Mouse (Mus musculus) intestine, embryonic 16.5 days (tissue): ENCODE measurements around the gene Sspn. TPM values are rescaled to one million over a fixed set of nuclear protein-coding genes. Genes with fewer than 3 reads are reported as not detected.

Source experiments
- ATAC-seq: fragments of 200-750 bp; cut with Nextera tagmentation; 2 replicates; pipeline ENCODE4 v1.8.0; 2017; ENCODE audit warnings: moderate TSS enrichment, moderate library complexity
- H3K27ac ChIP-seq: fragments of 300-500 bp; sonication (generic); 2 replicates; pipeline ENCODE4 v1.5.1; 2014; ENCODE audit warnings: mild to moderate bottlenecking, low read length
- H3K27me3 ChIP-seq: fragments of 300-500 bp; sonication (generic); replicated peaks from 2 replicates; pipeline ENCODE4 v1.6.1; 2014; ENCODE audit warnings: low read length, control low read depth, mixed read lengths; ENCODE audit not compliant: control insufficient read depth, insufficient read depth
- H3K36me3 ChIP-seq: fragments of 300-500 bp; sonication (generic); 2 replicates; pipeline ENCODE4 v1.6.1; 2014; ENCODE audit warnings: low read length, control low read depth; ENCODE audit not compliant: control insufficient read depth, insufficient read depth
- H3K4me1 ChIP-seq: fragments of 300-500 bp; sonication (generic); 2 replicates; pipeline ENCODE4 v1.6.1; 2014; ENCODE audit warnings: low read length, control low read depth, mixed read lengths; ENCODE audit not compliant: control insufficient read depth, insufficient read depth
- H3K4me2 ChIP-seq: fragments of 300-500 bp; sonication (generic); 2 replicates; pipeline ENCODE4 v1.6.1; 2014; ENCODE audit warnings: low read depth, low read length, control low read depth
- H3K4me3 ChIP-seq: fragments of 300-500 bp; sonication (generic); 2 replicates; pipeline ENCODE4 v1.5.1; 2014; ENCODE audit warnings: mild to moderate bottlenecking, low read length
- H3K9ac ChIP-seq: fragments of 300-500 bp; sonication (generic); 2 replicates; pipeline ENCODE4 v1.6.1; 2014; ENCODE audit warnings: low read depth, low read length
- H3K9me3 ChIP-seq: fragments of 300-500 bp; sonication (generic); 2 replicates; pipeline ENCODE4 v1.6.1; 2016; ENCODE audit warnings: low read length, control low read depth; ENCODE audit not compliant: control insufficient read depth
- WGBS: fragments of 180-500 bp; shearing (Covaris S2); extraction: QIAGEN DNeasy Blood & Tissue Kit; methylation state at CpG from one replicate; pipeline ENCODE4 v1.1.7; 2014; 5-methylcytosine and 5-hydroxymethylcytosine counted together
- polyA plus RNA-seq: library from polyadenylated mRNA; unstranded; fragments of >200 nt; fragmentation: Nextera tagmentation; extraction: Ambion mirVana; gene quantifications from 2 replicates; pipeline ENCODE4 v1.2.1, GENCODE M21; 2015

Gene Sspn
- polyA plus RNA-seq, 1 experiment from 2014 or later: 6.6 TPM

GRCm38 (mm10) chr6:145918236-145918635 is 13.2 kb upstream of the Sspn start:
- Histone ChIP-seq H3K9me3 (no peaks in the 10 kb centered on the region), H3K4me3 (no peak overlapping the region), H3K27me3 (0 out of 2 replicates have a peak, but pooled peaks cover 2% of the 10 kb centered on the region), H3K4me2 (no peak overlapping the region), H3K9ac (no peak overlapping the region), H3K4me1 (no peaks in the 10 kb centered on the region), H3K36me3 (no peaks in the 10 kb centered on the region), H3K27ac (no peak overlapping the region)
- WGBS: 69% methylated on average over 5 of the region's 5 CpGs
- ATAC-seq: no peak

- no peak for ATAC-seq
- no peak overlapping the region for H3K4me3 ChIP-seq
- no peak overlapping the region for H3K9ac ChIP-seq
- no peaks in the 10 kb centered on the region for H3K4me1 ChIP-seq
- no peaks in the 10 kb centered on the region for H3K36me3 ChIP-seq
- no peaks in the 10 kb centered on the region for H3K9me3 ChIP-seq
- H3K4me2 ChIP-seq: no peak overlapping the region
- no peak overlapping the region for H3K27ac ChIP-seq
- 84% methylated on average over 6 of the region's 6 CpGs for WGBS
- no peaks in the 10 kb centered on the region for H3K27me3 ChIP-seq
These were observed 7.8 kb upstream of the Sspn start for GRCm38 (mm10) chr6:145923594-145923993.

DNA sequence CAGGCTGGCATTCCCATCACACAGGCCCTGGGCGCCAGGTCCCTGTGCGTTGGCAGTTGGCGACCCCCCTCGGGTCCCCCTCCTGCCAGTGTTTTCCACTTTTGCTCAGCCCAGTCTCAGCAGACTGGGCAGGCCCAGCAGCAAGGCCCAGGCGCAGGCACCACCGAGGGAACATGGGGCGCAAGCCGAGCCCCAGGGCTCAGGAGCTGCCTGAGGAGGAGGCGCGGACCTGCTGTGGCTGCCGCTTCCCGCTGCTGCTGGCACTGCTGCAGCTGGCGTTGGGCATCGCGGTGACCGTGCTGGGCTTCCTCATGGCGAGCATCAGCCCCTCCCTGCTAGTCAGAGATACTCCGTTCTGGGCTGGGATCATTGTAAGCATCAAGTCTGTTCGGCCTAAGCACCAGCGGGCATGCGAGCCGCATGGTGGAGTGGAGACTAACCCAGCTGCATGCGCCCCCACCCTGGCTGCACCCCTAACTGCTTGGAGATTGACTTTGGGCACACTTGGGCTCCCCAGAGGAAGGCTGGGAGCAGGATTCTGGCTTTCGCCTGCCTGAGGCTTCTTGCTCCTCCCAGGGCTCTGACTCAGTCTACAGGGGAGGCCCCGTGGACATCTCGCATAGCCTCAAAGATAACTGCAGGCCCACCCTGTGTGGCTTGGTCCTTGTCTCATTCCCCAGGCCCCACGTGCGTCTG is 2.7 kb downstream of the Sspn start:
- no peaks in the 10 kb centered on the region for H3K9me3 ChIP-seq
- peak overlapping the region; percentile 50 for H3K4me3 ChIP-seq
- H3K27me3 ChIP-seq: no peaks in the 10 kb centered on the region
- H3K9ac ChIP-seq: peak overlapping the region; percentile 78
- H3K4me2 ChIP-seq: peak overlapping the region; percentile 76
- H3K27ac ChIP-seq: peak overlapping the region; percentile 77
- H3K4me1 ChIP-seq: peaks cover 6% of the 10 kb centered on the region; the same call in 1 of the 2 replicates
- no peaks in the 10 kb centered on the region for H3K36me3 ChIP-seq
- WGBS: 10% methylated on average over 28 of the region's 28 CpGs
- ATAC-seq: peak; percentile 93

- WGBS: 67% methylated on average over 9 of the region's 9 CpGs
- Histone ChIP-seq H3K9ac (peak overlapping the region; percentile 78), H3K9me3 (no peaks in the 10 kb centered on the region), H3K36me3 (no peaks in the 10 kb centered on the region), H3K27ac (peak overlapping the region; percentile 77), H3K4me1 (peaks cover 6% of the 10 kb centered on the region; the same call in 1 of the 2 replicates), H3K4me3 (peak overlapping the region; percentile 50), H3K4me2 (peak overlapping the region; percentile 76), H3K27me3 (no peaks in the 10 kb centered on the region)
- ATAC-seq: peak; percentile 34; the same call in 1 of the 2 replicates
These were observed 3.3 kb downstream of the Sspn start for GRCm38 (mm10) chr6:145934697-145935240.

DNA sequence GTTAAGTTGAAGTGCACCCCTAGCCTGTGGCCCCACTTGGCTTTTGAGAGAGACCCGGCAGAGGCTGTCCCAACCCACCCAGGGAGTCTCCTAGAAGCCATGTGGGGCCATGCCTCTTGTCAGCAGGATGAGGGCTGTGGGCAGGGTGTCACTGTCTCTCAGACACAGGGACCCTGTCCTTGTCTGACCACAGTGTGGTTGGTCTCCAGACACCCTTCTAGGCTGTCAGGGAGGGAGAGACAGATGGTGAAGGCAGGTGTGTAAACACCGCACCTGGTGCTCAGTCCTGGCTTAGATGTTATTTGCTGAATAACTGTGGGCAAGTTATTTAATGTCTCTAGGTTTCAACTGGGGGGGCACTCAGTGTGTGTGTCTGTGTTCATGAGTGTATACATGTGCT is 4.5 kb downstream of the Sspn start:
- Histone ChIP-seq H3K4me2 (no peak overlapping the region), H3K4me1 (peaks cover 6% of the 10 kb centered on the region; the same call in 1 of the 2 replicates), H3K4me3 (no peak overlapping the region), H3K9ac (no peak overlapping the region), H3K27me3 (no peaks in the 10 kb centered on the region), H3K9me3 (no peaks in the 10 kb centered on the region), H3K36me3 (no peaks in the 10 kb centered on the region), H3K27ac (no peak overlapping the region)
- ATAC-seq: no peak
- 75% methylated on average over 2 of the region's 2 CpGs for WGBS

- 85% methylated on average over 4 of the region's 4 CpGs for WGBS
- H3K9me3 ChIP-seq: no peaks in the 10 kb centered on the region
- no peaks in the 10 kb centered on the region for H3K27me3 ChIP-seq
- H3K9ac ChIP-seq: no peak overlapping the region
- ATAC-seq: no peak
- H3K4me2 ChIP-seq: no peak overlapping the region
- H3K27ac ChIP-seq: no peak overlapping the region
- H3K4me1 ChIP-seq: peaks cover 6% of the 10 kb centered on the region; the same call in 1 of the 2 replicates
- H3K36me3 ChIP-seq: no peaks in the 10 kb centered on the region
- no peak overlapping the region for H3K4me3 ChIP-seq
These were observed 5.1 kb downstream of the Sspn start for GRCm38 (mm10) chr6:145936511-145936910.

GRCm38 (mm10) chr6:145940852-145941251 is 9.4 kb downstream of the Sspn start:
- no peaks in the 10 kb centered on the region for H3K36me3 ChIP-seq
- H3K4me3 ChIP-seq: no peak overlapping the region
- H3K27ac ChIP-seq: no peak overlapping the region
- 78% methylated on average over 6 of the region's 6 CpGs for WGBS
- no peak for ATAC-seq
- H3K4me1 ChIP-seq: peaks cover 4% of the 10 kb centered on the region; the same call in 1 of the 2 replicates
- H3K9me3 ChIP-seq: no peaks in the 10 kb centered on the region
- no peak overlapping the region for H3K9ac ChIP-seq
- H3K27me3 ChIP-seq: no peaks in the 10 kb centered on the region
- H3K4me2 ChIP-seq: no peak overlapping the region

DNA sequence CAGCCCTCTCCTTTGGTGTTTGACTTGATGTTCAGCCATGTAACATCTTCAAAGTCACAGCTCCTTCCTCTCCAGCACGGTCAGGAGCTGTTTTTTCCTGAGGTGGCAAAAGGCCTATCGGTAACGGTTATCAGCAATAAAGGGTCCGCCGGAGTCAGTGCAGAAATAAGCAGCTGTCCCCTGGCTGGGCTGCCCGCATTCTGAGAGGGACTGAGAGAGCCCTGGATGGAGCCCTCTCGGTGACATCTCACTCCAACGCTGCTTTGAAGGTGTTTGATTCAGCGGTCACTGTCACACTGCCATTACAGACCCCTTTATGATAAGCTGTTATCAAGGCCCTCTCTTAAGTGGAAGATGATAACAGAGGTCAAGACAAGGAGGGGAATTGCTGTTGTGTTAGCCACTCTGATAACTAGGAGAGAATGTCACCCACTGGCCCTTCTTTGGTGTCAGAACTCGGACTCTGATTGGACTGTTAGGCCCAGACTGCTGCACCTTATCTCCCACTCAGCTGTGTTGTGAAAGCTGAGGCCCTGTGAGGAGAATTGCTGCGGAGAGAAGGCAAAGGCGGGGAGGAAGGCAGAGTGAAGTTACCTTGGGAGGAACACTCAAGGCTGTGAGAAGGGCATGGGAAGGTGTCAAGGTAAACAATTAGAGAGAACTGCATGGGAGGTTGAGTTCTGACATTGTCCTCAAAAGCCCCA is 11.0 kb downstream of the Sspn start:
- no peaks in the 10 kb centered on the region for H3K27me3 ChIP-seq
- no peak overlapping the region for H3K9ac ChIP-seq
- no peak overlapping the region for H3K4me2 ChIP-seq
- H3K4me3 ChIP-seq: no peak overlapping the region
- H3K36me3 ChIP-seq: no peaks in the 10 kb centered on the region
- WGBS: 57% methylated on average over 12 of the region's 12 CpGs
- ATAC-seq: peak; percentile 53
- H3K27ac ChIP-seq: no peak overlapping the region
- peaks cover 4% of the 10 kb centered on the region; the same call in 1 of the 2 replicates for H3K4me1 ChIP-seq
- H3K9me3 ChIP-seq: no peaks in the 10 kb centered on the region

DNA sequence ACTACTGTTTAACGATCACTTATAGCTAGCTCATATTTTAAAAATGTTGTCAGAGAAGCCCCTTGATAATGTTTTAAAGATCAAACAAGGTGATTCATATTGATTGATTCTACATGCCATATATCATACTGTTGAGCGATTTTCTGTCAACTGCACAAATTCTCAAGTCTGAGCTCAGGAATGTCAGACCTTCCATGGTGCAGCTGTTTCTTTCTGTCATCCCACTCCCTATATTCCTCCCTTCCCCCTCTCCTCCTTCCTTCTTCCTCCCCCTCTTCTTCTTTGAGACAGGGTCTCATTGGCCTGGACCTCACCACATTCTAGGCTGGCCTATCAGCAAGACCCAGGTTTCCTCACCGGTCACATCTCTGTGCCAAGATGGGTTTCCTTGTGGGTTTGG is 12.0 kb downstream of the Sspn start:
- peaks cover 4% of the 10 kb centered on the region; the same call in 1 of the 2 replicates for H3K4me1 ChIP-seq
- 68% methylated on average over 3 of the region's 3 CpGs for WGBS
- H3K4me2 ChIP-seq: no peak overlapping the region
- no peaks in the 10 kb centered on the region for H3K36me3 ChIP-seq
- ATAC-seq: no peak
- no peak overlapping the region for H3K27ac ChIP-seq
- no peaks in the 10 kb centered on the region for H3K27me3 ChIP-seq
- H3K9ac ChIP-seq: no peak overlapping the region
- no peaks in the 10 kb centered on the region for H3K9me3 ChIP-seq
- H3K4me3 ChIP-seq: no peak overlapping the region
